Mouse (Mus musculus) frontal cortex, postnatal 25 days (tissue): ENCODE data around the gene Txlng.
A peak's percentile ranks its signal among the peaks of the same experiment; 100 is the strongest.
"Not testable (repeated sequence)": the region's sequence is repeated elsewhere in the genome, so short reads cannot be mapped to it uniquely, and the experiment has no call there.

Experiments
- DNase-seq, 2 experiments: peaks; one replicate each; pipeline ENCODE4 v3.0.0; 2022; ENCODE audit warnings: low spot score in 2 of 2

The Txlng gene

GRCm38 (mm10) chrX:162829203-162829708, at the start of gene Txlng:
Gene Txlng (minus strand): TSS chrX:162829454.
- DNase-seq: peak; percentile 77 to 87

- no peak for DNase-seq
Measured at GRCm38 (mm10) chrX:162878236-162878635, 49.0 kb upstream of the Txlng start.

GRCm38 (mm10) chrX:162873761-162874160, 44.5 kb upstream of the Txlng start:
- no peak for DNase-seq

GRCm38 (mm10) chrX:162871734-162872517, 42.7 kb upstream of the Txlng start:
- no peak for DNase-seq

GRCm38 (mm10) chrX:162868294-162868965, 39.2 kb upstream of the Txlng start:
- no peak for DNase-seq

- DNase-seq: no peak
Measured at GRCm38 (mm10) chrX:162848682-162849081, 19.4 kb upstream of the Txlng start.

GRCm38 (mm10) chrX:162845531-162845930, 16.3 kb upstream of the Txlng start:
- no peak for DNase-seq

- DNase-seq: no peak
Measured at GRCm38 (mm10) chrX:162844447-162845100, 15.3 kb upstream of the Txlng start.

- DNase-seq: no peak
Measured at GRCm38 (mm10) chrX:162832101-162832500, 2.8 kb upstream of the Txlng start.

GRCm38 (mm10) chrX:162831542-162831941, 2.3 kb upstream of the Txlng start:
- DNase-seq: no peak

GRCm38 (mm10) chrX:162831036-162831435, 1.8 kb upstream of the Txlng start:
- no peak for DNase-seq

GRCm38 (mm10) chrX:162830313-162830712, 1.1 kb upstream of the Txlng start:
- not testable (repeated sequence) for DNase-seq

GRCm38 (mm10) chrX:162829741-162830140, 487 bp upstream of the Txlng start:
- DNase-seq: no peak

- DNase-seq: no peak
Measured at GRCm38 (mm10) chrX:162828783-162829182, 471 bp downstream of the Txlng start.

GRCm38 (mm10) chrX:162828016-162828415, 1.2 kb downstream of the Txlng start:
- DNase-seq: no peak

- no peak for DNase-seq
Measured at GRCm38 (mm10) chrX:162800371-162800770, 28.9 kb downstream of the Txlng start.

GRCm38 (mm10) chrX:162791392-162791791, 37.9 kb downstream of the Txlng start:
- not testable (repeated sequence) for DNase-seq

GRCm38 (mm10) chrX:162788372-162788771, 40.9 kb downstream of the Txlng start:
- no peak for DNase-seq

GRCm38 (mm10) chrX:162770726-162771125, 58.5 kb downstream of the Txlng start:
- no peak for DNase-seq

GRCm38 (mm10) chrX:162761716-162762395, 67.4 kb downstream of the Txlng start:
- no peak for DNase-seq

GRCm38 (mm10) chrX:162760958-162761515, 68.2 kb downstream of the Txlng start:
- no peak for DNase-seq
